Mouse (Mus musculus) bone marrow, adult 2 months (tissue): ENCODE measurements around the gene Cacnb1.

Experiments used
- CTCF ChIP-seq: fragments of 200-500 bp; IDR thresholded peaks from 2 replicates; pipeline ENCODE4 v1.5.1; 2011; ENCODE audit warnings: low read length, control low read depth; ENCODE audit not compliant: control insufficient read depth, insufficient read depth
- POLR2A ChIP-seq: fragments of 200-500 bp; IDR thresholded peaks from 2 replicates; pipeline ENCODE4 v1.6.1; 2011; ENCODE audit warnings: low read depth, mild to moderate bottlenecking, control low read depth, low read length, borderline replicate concordance; ENCODE audit not compliant: control insufficient read depth

DNA sequence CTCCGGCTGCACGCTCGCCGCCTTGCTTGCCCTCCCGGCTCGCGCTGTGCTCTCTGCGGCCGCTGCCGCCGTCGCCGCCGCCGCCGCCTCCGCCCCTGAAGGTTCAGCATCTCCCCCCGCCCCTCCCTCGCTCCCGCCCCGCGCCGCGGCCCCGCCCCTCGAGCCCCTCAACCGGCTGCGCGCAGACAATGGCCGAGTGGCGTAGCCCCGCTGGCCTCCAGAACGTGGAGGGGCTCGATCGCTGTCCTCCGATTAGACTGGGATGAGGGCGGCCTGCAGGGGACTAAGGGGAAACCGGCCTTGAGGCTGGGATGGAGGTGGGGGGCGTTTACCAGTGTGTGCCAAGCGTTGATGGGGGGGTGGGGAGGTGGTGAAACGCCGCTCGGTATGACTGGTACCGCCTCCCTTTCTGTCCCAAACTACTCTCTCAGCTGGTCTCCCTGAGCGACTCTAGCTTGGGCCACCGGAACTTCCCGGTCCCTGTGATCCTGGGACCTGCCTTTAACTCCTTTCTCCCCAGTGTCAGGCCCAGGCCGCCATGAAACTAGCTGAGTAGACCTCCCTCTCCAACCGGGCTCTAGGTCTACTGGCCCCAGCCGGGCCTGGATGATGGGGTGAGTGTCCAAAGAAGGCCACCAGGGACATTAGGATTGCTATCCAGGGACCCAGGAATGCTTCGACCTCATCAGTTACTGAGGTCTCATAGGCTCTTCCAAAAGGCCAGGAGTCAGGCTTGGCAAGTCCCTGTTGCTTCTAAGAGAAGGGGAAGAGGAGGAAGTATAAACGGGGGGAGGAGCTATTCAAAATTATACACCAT, at the start of gene Cacnb1:
- no peak for TF ChIP-seq CTCF
- TF ChIP-seq POLR2A: peak; percentile 16; the same call in 1 of the 2 replicates
